Mouse (Mus musculus): ENCODE results near the gene Smoc2.

Gene Smoc2

GRCm38 (mm10) chr17:14353219-14354079 is 74.1 kb downstream of the Smoc2 start:
- no peak for DNase-seq

- no peak for DNase-seq
These were observed 82.2 kb downstream of the Smoc2 start for GRCm38 (mm10) chr17:14361511-14361910.

- DNase-seq: peak; percentile 26
These were observed 91.2 kb downstream of the Smoc2 start for GRCm38 (mm10) chr17:14370476-14370875.

GRCm38 (mm10) chr17:14371606-14372005 is 92.3 kb downstream of the Smoc2 start:
- DNase-seq: no peak

- peak; percentile 20 for DNase-seq
These were observed 93.2 kb downstream of the Smoc2 start for GRCm38 (mm10) chr17:14372324-14373145.

- no peak for DNase-seq
These were observed 99.6 kb downstream of the Smoc2 start for GRCm38 (mm10) chr17:14378692-14379446.

GRCm38 (mm10) chr17:14379518-14379917 is 100.2 kb downstream of the Smoc2 start:
- DNase-seq: no peak

- no peak for DNase-seq
These were observed 100.7 kb downstream of the Smoc2 start for GRCm38 (mm10) chr17:14379966-14380365.

GRCm38 (mm10) chr17:14380526-14380925 is 101.2 kb downstream of the Smoc2 start:
- no peak for DNase-seq

- no peak for DNase-seq
These were observed 102.2 kb downstream of the Smoc2 start for GRCm38 (mm10) chr17:14381482-14381881.

- DNase-seq: no peak
These were observed 104.7 kb downstream of the Smoc2 start for GRCm38 (mm10) chr17:14383981-14384380.

GRCm38 (mm10) chr17:14384980-14385379 is 105.7 kb downstream of the Smoc2 start:
- DNase-seq: no peak

- no peak for DNase-seq
These were observed 108.0 kb downstream of the Smoc2 start for GRCm38 (mm10) chr17:14387261-14387660.

GRCm38 (mm10) chr17:14392443-14392842 is 113.1 kb downstream of the Smoc2 start:
- no peak for DNase-seq

GRCm38 (mm10) chr17:14394861-14395260 is 115.6 kb downstream of the Smoc2 start:
- no peak for DNase-seq

GRCm38 (mm10) chr17:14397456-14397855 is 118.2 kb downstream of the Smoc2 start:
- peak; percentile 12 for DNase-seq

GRCm38 (mm10) chr17:14398650-14399424 is 119.5 kb downstream of the Smoc2 start:
- DNase-seq: no peak

GRCm38 (mm10) chr17:14400960-14401359 is 121.7 kb downstream of the Smoc2 start:
- no peak for DNase-seq

- no peak for DNase-seq
These were observed 128.6 kb downstream of the Smoc2 start for GRCm38 (mm10) chr17:14407874-14408273.

- no peak for DNase-seq
These were observed 133.2 kb downstream of the Smoc2 start for GRCm38 (mm10) chr17:14412460-14412859.

- no peak for DNase-seq
These were observed 135.2 kb downstream of the Smoc2 start for GRCm38 (mm10) chr17:14414511-14414910.

- DNase-seq: peak; percentile 15
These were observed 141.2 kb downstream of the Smoc2 start for GRCm38 (mm10) chr17:14420460-14421046.
